Mouse (Mus musculus) cerebellum, postnatal 4 days (tissue): ENCODE data around the gene Gm10230.
"Not testable (repeated sequence)": the region's sequence is repeated elsewhere in the genome, so short reads cannot be mapped to it uniquely, and the experiment has no call there.

Experiments
- DNase-seq, 2 experiments: peaks; one replicate each; pipeline ENCODE4 v3.0.0; 2022; ENCODE audit warnings: low spot score in 2 of 2, mixed read lengths in 1 of 2

The Gm10230 gene

GRCm38 (mm10) chrX:27494782-27495181, at the start of gene Gm10230:
Gene Gm10230 (minus strand): TSS chrX:27494882.
- DNase-seq: not testable (repeated sequence)
